Mouse (Mus musculus) gastrocnemius, adult 8-10 months (tissue): Measurements from ENCODE around the gene Setmar. TPM values are rescaled to one million over a fixed set of nuclear protein-coding genes. Genes with fewer than 3 reads are reported as not detected.
A peak's percentile ranks its signal among the peaks of the same experiment; 100 is the strongest.
"Not testable (repeated sequence)": the region's sequence is repeated elsewhere in the genome, so short reads cannot be mapped to it uniquely, and the experiment has no call there.

ENCODE experiments used
- DNase-seq, 2 experiments: peaks; one replicate each; pipeline ENCODE4 v3.0.0; 2022; ENCODE audit warnings: low spot score in 2 of 2
- total RNA-seq, 4 experiments: library from RNA; stranded (reverse); gene quantifications; 2 replicates each; pipeline ENCODE4 v1.2.4; 2022

Gene Setmar
- 1 to 10 TPM; 4.5 to 5.2 (median 4.7) TPM for total RNA-seq

DNA sequence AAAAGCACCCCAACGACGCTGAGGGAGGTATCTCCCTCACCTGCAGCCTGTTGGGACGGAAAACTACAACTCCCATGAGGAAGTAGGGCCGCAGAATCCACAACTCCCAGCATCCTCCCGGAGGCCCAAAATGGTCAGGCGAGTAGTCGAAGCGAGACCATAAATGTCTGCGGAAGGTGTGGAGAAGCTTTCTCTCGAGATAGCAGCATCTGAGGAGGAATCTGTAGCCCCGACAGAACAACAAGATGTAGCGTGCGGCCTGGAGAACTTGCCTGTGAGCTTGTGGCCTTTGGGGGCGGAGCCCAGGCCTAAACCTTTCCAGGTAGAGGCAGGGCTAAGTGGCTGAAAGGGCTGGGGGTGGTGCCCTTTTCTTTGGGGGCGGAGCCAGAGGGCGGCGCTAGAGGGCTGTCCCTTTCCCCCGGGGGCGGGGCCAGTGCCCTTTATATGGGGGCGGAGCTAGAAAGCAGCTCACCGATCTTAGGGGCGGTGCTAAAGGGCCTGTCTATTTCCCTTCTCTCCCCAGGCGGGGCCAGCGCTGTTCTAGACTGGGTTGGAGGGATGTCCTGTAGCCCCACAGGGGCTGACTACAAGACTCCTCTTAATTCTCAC, at the start of gene Setmar:
Gene Setmar, plus strand, starts transcription at position 128 of the 609 bp plus-strand sequence.
- peak; percentile 93 to 95 for DNase-seq

GRCm38 (mm10) chr6:108021646-108022045, 43.2 kb upstream of the Setmar start:
- DNase-seq = no peak

DNA sequence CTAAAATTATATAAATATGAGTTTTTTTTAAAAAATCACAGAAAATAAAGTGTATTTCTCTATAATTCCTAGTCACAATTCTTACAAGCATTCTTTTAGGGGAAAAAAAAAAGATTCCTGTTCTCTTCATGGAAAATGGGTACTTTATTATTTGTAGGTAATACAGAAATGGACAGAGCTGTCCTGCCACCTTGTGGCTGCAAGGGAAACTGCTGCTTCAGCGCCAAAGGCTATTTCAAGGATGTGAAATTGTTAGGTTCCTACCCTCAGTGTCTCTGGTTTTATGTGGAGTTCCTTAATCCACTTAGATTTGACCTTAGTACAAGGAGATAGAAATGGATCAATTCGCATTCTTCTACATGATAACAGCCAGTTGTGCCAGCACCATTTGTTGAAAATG, 9.8 kb upstream of the Setmar start:
- not testable (repeated sequence) for DNase-seq

DNA sequence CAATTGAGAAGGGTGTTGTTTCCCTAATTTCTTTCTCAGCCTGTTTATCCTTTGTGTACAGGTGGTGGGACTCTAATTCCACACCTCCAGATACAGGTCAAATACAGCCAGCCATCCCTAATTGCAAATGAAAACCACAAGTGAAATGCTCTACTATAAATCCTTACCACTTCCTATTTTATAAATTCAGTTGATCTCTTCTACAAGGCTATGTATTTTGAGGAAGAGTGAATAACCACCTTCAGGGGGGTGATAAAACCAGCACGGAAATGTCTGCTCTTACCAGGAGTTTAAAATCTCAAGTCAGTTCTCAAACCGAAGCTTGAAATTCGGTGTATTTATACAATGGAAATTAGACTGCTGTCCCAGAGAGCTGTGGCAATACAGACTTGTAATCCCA, 8.9 kb upstream of the Setmar start:
- DNase-seq = no peak

DNA sequence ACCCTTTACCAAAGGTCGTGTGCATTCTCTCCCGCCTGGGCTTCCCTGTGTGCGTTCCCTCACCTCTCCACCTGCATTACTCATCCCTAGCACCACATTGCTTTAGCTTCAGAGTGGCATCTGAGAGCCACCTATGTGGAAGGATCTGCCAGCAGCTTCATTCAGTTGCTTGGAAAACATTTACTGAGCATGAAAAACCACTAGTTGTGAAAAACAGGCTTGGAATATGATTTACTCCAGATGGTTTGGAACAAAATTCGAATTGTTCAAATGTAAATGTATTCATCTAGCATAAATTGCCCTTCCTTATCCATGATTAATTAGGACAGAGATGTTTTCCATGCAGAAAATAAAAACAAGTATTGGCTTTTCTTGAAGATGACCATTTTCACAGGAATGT, 7.5 kb upstream of the Setmar start:
- no peak for DNase-seq

GRCm38 (mm10) chr6:108058066-108058465, 6.8 kb upstream of the Setmar start:
- DNase-seq = no peak

- no peak for DNase-seq
Observed at GRCm38 (mm10) chr6:108061121-108061520, 3.7 kb upstream of the Setmar start.

DNA sequence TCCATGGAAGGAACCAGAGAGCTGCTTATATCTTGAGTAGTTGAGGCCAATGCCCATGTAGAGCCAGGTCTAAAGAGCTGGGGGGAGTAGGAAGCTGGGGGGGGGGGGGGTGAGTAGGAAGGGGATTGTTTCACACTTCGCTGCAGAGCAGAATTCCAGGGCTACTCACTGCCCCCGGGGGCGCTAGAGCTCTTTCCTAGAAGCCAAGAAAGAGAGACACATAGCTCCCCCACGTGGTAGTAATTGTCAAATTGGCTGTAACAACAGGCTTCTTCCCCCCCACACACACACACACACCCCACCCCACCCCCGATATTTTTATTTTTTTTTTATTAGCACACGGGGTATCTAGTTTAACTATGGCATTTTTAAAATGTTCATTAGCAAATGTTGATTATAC, 738 bp downstream of the Setmar start:
- peak; percentile 39 to 50 for DNase-seq

GRCm38 (mm10) chr6:108070947-108071346, 6.1 kb downstream of the Setmar start:
- DNase-seq = no peak

GRCm38 (mm10) chr6:108073071-108073470, 8.2 kb downstream of the Setmar start:
- no peak for DNase-seq

DNA sequence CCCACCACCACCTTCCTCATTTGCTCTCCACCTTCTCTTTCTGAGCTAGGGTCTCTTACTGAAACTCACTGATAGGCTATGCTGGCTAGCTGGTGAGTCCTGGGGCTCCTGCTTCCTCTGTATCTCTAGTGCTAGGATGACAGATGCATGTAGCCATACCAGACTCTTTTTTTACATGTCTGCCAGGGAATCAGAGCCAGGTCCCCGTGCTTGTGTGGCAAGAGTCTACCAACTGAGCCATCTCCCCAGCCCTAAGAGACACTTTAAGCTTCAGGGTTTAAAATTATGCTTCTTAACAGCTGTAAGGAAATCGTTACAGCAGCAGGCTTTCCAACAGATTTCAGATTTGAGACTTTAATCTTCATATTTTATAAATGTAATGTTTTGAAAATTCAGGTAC, 9.1 kb downstream of the Setmar start:
- DNase-seq = no peak

- DNase-seq = no peak
Observed at GRCm38 (mm10) chr6:108074624-108075023, 9.8 kb downstream of the Setmar start.

DNA sequence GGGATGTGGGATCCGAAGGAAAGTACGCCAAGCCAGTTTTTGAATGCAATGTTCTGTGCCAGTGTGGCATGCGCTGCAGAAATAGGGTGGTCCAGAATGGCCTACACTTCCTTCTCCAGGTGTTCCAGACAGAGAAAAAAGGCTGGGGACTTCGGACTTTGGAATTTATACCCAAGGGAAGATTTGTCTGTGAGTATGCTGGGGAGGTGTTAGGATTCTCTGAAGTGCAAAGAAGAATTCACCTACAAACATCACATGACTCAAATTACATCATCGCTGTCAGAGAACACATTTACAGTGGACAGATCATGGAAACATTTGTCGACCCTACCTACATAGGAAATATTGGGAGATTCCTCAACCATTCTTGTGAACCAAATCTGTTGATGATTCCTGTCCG, 11.0 kb downstream of the Setmar start:
- no peak for DNase-seq

DNA sequence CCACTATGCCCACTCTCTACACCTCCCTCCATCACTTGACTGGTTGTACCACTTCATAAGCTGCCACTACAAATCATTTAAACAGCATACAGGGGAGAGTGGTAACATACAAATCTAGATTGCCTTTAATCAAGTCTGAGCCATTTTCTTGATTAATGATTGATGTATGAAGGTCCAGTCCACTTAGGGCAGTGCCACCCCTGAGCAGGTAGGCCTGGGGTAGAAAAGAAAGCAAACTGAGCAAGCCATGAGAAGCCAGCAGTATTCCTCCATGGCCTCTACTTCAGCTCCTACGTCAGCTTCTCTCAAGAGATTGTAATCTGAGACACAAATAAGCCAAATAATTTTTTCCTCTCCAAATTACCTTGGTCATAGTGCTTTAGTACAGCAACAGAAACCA, 26.5 kb downstream of the Setmar start:
- no peak for DNase-seq

- DNase-seq = no peak
Observed at GRCm38 (mm10) chr6:108092646-108093045, 27.8 kb downstream of the Setmar start.

- no peak for DNase-seq
Observed at GRCm38 (mm10) chr6:108093449-108093848, 28.6 kb downstream of the Setmar start.

DNA sequence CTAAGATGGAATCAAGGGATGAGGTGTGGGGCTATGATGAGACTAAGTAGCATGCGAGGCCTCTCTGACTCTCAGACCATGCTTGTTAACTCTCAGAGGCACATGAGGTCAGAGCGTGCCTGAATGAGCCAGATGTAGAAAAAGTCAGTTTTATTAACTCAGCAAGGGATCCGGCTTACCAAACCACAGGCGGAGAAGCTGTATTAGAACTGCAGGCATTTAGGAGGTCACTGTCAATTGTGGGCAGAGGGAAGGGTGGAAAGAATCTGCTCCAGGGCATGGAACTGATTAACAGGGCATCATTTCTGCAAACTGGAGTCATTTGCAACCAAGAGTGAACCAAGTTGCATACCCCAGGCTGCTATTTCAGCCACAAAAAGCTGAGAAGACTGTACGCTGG, 30.6 kb downstream of the Setmar start:
- no peak for DNase-seq

DNA sequence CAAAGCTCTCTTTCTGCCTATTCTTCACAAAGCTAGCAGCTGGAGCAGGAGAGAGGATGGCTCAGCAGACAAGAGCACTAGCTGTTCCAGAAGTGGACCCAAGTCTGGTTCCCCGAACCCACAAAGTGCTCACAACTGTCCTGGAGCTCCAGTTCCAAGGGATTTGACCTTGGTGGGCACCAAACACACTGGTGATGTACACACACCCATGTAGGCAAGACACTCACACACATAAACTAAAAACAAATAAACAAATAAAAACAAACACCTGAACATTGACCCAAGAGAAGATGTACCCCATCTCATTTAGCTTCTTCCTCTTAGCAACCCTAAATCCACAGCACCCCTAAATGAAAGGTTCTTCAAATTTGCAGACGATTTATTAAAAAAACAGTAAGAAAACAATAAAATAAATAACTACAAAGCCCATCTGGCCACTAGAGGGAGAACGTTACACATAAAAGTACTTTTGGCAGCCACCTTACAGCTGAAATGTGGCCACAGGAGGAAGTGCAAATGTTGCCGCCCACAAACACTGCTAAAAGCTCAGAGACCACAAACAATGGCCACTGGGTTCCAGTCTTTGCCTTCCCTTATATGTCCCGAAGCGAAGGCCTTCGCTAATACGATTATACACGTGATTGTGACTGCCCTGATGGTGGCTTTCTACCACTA, 33.5 kb downstream of the Setmar start:
- peak; percentile 34 to 46 for DNase-seq

- no peak for DNase-seq
Observed at GRCm38 (mm10) chr6:108098846-108099217, 34.0 kb downstream of the Setmar start.

GRCm38 (mm10) chr6:108101936-108102830, 37.3 kb downstream of the Setmar start:
- no peak for DNase-seq

- no peak for DNase-seq
Observed at GRCm38 (mm10) chr6:108107376-108107775, 42.5 kb downstream of the Setmar start.

DNA sequence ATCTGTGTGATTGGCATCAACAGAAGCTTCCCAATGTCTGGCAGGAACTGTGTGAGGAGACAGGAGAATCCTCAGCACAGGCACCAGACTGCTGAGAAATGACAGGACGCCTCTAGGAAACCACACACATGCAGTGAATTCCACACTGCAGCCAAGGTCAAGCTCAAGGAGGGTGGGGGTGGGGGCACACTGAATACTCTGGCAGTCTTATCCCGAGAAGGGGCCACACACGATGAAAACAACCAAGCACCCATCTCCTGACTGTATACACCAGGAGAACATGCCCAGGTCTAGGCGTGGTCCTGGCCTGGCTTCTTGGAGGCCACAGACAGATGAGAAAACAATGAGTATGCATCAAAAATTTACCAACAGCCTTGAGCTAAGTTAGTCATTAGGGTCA, 45.5 kb downstream of the Setmar start:
- no peak for DNase-seq
